Mouse (Mus musculus): Measurements from ENCODE around the gene Topbp1. TPM values are rescaled to one million over a fixed set of nuclear protein-coding genes. Genes with fewer than 3 reads are reported as not detected.

Gene Topbp1
- total and polyA plus RNA-seq, 3 experiments: 5.5 to 28.9 (median 23.2) TPM

DNA sequence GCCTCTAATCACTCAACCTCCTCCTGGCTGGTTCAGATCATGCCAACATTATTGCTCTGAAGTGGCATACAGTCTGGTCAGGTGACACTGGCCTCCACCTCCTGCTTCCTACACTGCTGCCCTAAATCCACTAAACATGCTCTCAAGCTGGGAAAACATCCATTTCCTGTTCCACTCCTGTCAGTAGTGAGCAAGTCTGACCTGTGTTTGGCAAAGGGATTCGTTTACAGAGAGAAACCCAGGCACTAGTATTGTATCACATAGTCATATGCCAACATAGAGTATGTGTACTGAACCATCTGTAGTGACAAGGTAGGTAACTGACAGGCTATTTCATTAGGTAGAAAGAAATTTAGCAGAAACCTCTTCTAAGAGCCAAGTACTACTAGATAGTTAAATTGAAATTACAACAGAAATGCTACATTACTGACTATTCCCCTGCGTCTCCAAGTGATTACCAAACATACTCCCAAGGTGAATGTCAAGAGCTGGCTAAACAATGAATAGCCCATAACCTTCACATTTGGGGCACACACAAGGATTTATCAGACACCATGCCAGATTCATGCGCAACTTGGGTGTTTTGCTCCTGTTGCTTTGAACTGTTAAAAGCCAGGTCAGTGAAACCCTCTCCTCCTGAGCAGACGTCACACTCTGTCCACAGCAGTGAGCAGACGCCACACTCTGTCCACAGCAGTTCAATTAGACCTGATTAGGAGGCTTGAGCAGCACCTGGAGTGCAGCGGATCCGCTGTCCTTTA, 48.7 kb downstream of the Topbp1 start:
- DNase-seq: peak; percentile 75

DNA sequence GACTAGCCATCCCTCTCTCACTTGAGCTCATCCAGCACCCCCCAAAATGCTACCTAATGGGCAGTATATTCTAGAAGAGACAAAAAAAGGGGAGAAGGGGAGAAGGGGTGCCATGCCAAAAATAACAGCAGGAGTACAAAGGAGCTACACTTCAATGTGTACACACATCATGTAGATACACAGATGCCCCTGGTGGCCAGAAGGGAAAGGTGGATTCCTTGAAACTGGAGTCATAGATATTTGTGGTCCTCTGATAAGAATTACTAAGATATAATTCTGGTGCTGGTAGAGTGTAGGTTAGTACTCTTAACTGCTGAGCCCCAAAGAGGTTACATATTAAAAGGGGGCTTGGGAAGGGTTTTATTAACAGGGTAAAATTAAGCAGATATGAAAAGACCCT, 52.9 kb downstream of the Topbp1 start:
- DNase-seq: no peak

DNA sequence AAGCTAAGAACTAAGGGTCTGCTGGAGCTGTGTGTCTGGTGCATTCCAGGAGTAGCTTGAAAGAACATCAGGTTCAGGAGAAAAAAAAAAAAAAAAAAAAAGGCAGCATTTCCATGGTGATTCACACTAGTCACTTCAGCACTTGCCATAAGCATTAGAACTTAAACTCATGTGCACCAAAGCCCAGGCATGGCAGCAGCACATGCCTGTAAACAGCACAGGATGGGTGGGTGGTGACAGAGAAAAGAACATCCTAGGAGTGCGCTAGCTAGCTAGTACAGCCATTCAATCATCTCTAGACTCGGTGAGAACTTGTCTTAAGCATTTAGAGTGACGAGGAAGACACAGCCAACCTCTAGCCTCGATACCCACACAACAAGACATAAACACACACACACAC, 53.5 kb downstream of the Topbp1 start:
- no peak for DNase-seq

DNA sequence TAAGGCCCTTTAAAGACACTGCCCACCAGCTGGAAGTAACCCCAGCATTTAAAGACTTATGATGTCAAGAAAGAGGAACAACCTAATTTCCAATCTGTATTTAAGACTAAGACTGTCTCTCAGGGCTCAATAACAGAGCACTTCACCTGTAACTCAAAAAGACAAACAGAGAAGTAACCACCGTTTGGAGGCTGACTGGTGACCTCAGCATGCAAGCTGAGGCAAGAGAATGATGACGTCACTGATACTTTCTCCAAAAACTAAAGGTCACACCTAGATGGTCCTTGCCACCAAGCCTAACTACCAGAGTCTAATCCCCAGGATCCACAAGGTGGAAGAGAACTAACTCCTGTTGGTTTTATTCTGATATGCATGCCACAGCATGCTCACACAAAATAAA, 55.6 kb downstream of the Topbp1 start:
- DNase-seq: no peak

DNA sequence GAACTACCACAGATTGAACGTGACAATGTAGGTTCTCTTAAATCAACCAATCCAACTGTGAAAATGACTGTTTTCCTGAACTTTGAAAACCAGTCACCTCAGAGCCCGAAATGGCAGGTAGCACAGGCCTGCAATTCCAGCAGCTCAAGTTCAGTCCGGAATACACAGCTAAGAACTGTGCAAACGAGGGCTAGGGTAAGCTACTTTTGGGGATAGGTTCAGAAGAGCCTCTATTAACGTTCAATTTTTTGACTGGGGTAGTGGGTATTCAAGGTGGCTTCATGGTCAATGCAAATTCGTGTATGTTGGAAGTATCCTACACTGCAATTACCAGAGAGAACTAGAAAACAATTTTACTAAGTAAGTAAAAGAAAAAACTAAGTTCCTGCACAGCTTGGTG, 58.1 kb downstream of the Topbp1 start:
- DNase-seq: no peak

DNA sequence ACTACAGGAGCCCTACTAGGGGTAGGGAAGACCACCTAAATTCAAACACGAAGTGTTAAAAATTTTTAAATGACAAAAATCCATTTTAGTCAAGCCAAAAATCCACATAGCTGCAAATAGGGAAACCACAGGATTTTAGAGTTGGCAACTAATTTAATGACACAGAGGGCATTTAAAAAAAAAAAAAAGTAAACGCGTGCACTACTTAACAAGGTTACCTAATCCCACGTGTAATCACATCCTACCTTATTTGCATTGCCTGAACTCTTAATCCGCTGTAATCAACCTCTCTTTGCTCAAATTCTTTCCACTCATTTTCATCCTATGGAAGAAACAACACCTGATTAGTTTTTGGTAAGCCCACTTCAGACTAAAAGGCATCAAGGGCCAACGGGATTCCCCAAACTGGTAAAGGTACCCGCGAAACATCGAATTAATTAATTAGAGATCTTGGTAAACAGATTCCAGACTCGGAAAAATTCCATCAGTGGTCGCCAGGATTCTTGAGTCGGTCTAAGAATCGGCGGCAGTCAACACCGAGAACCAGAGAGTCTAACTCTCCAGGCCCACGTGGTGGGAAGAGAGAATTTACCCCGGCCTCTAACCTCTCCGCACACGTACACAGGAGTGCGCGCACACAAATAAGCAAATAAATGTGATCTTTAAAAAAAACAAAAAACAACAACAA, 58.9 kb downstream of the Topbp1 start:
- peak; percentile 38 for DNase-seq

DNA sequence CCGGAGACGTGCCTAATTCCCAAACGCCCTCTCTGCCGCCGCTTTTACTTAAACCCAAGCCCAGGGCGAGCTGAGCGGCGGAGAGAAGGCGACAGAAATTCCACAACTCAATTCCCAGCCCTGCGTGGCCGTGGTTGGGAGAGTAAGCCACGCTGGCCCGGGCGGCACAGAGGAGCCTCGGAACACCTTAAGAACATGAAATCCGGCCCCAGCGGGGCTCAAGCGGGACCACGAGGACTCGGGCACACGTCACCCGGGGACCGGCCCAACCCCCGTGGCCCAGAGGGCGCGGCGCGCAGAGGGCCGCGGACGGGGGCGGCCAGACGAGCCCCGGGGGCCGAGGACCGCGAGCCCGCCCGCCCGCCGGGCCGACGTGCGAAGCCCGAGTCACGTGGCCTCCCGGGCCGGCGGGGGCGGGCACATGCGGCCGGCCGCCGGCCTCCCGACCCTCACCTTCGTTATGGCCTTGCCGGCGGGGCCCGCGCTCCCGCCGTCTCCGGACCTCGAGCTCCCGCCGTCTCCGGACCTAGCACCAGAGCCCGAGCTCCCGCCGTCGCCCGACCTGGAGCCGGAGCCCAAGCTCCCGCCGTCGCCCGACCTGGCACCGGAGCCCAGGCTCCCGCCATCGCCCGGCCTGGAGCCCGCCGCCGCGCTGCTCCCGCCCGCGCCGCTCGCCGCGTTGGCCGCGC, 59.7 kb downstream of the Topbp1 start:
- DNase-seq: peak; percentile 88

DNA sequence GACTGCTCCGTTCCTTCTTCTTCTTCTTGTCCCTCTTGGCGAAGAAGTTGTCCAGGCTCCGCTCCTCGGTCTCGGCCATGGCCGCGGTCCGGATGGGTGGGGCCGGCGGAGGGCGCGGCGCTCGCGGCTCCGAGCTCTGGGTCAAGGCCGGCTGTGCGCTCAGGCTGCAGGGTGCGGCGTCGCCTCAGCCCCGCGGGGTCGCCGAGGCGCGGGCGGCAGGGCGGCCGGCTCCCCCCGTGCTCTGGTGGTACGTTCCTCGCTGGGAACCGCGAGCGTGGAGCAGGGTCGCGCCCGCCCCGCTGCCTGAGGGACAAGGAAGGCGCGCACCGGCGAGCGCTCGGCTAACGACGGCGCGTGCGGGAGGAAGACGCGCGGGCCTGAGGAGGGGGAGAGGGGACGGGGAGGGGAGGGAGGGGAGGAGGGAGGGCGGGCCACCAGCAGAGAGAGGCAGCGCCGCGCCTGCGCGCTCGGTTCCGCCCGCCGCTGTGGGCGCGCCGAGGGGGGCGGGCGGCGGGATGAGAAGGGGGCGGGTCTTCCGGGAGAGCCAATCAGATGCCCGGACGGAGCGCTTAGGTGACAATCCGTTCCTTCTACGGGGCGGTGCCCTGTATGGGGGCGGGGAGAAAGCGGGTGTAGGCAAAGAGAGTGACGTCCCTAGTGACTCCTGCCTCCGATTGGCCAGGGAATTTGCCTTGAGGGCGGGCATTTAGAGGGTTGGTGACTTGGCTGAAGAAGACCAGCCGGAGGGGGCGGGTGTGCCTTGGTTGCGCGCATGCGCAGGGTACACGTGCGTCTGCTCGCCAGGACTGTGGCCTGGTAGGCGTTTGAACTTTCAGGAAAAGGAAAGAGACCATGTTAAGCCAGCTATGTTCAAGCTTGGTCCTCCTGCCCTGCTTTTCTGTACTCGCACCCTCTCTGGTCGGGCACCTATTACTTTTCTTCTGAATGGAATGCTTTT, 60.6 kb downstream of the Topbp1 start, which contains the start of gene Cdv3:
TSS of gene Cdv3 (minus strand) at position 551 of the 958 bp plus-strand sequence.
- peak; percentile 100 for DNase-seq

DNA sequence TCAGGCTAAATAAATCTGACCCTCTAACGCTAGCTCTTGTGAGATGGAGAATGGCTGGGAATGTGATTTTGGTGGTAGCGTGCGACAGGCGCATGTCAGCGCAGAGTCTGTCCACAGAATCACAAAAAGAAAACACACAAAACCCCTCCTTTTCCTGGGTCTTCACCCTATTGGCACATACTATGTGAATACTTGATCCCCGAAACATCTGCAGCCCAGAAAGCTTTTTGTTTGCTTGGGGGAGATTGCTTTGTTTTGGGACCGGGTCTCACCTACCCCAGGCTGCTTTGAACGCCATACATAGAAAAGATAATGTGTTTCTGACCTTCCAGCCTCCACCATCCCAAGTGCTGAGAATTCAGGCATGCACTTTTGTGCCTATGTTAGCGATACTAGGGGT, 61.3 kb downstream of the Topbp1 start:
- no peak for DNase-seq

DNA sequence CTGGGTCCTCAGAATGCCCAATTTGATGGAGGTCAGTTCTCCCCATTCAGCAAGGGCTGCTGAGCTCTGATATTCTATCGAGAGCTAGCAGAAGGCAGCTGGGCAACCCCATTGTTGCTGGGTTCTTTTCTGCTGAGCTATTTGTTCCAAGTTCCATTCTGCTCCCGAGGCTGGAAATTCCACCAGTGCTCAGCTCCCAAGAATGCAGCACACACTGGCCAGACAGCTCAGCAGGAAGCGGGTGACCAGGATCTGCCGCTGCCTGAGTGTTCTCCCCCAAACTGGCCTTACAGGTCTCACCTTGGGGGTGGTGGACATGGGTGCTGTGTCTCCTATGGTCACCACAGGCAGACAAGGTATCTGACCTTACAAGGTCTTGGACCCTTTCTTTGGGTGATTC, 64.9 kb downstream of the Topbp1 start:
- DNase-seq: no peak

DNA sequence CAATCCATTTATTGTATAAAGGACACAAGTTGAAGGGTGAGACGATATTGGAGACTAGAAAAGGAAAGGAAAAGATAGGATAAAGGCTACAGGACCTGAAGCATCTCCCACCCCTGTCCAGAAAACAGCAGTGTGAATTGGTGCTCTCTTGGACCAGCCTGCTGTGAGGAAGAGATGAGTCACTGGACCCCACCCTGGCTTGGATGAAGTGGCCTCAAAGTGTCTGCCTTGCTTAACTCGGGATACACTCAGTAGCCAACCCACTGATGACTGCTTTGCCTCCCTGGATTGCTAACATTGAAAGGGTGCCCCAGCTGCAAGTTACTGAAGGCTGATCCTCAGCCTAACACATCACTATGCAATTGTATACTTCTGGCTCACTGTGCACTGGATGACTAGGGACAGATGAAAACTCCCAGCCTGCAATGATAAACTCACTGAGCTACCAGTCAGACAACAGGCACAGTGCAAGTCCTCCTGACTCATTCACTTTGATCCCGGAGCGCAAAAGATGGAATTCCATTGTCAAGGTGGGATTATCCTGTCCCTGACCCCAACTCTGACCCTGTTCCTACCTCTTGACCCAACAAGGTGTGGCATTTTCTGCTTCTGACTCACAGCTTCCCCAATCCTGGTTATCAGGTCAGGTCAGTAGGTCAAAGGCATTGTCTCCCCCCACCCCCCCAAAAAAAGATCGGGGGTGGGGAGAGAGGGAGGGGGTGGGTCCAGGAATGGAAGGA, 67.4 kb downstream of the Topbp1 start:
- peak; percentile 62 for DNase-seq

DNA sequence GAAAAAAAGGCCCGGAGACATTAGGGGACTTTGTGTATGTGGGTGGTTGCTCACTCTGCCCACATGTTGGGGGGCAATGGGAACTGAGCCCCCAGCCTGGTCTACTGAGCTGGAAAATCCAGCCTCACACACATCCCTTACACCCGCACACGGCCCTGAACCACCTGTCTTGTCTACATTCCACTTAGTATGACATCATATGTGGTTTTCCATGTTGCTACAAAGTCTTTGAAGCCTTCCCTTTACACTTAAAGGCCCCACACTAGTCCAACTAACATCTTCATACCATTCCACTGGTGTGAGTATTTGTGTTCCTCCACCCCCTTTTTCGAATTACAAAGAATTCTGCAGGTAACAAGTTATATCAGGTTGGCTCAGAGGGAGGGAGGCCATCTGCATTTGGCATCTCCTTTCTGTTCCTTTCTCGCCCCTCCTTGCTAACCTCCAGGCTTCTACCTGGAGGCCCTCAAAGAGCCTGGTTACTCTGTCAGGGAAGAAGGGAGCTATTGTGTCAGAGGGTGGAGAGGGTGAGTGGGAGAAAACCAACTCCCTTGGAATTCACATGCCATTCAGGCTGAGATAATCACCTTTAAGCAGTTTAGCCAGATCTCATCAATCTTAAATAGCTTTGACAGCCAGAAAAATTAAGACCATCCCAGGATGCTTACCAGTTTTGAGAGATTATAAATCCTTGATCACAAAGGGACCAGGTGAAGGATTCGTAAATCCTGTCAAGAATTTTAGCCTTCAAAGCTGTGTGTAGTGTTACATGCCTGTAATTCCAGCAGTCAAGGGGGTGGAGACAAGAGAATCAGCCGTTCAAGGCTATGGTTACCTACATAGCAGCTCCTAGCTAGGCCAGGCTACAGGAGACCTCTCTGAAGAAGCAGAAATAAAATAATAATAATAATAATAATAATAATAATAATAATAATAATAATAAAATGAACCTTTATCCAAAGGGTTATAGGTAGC, 71.6 kb downstream of the Topbp1 start:
- DNase-seq: no peak

DNA sequence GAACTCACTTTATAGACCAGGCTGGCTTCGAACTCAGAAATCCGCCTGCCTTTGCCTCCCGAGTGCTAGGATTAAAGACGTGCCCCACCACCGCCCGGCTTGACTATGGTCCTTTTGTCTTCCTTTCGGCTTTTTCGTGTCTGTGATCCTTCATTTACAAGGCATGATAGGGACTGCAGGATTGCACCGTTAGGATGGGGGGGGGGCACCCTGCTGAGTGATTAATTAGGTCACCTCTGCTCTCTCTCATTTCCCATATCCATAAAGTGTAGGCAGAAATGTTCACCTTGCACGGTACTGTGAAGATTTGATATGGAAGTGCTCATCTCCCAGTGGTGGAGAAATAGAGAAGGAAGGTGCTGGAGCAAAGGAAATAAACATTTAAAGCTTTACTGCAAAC, 73.7 kb downstream of the Topbp1 start:
- no peak for DNase-seq

DNA sequence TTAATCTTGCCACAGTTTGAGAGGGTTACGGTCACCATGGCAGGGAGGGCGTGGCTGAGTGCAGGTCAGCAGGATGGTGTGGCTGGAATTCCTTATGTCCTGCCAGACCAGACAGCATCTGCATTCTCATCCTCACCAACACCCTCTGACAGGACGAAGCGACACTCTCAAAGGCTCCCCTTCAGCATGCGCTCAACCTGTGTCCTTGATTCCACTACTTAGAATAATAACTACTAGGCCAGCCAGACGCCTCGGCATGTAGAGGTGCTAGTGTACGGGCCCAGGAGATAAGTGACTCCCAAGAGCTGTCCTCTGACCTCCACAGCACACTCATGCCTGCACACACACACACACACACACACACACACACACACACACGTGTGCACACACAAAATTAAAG, 74.2 kb downstream of the Topbp1 start:
- DNase-seq: no peak

DNA sequence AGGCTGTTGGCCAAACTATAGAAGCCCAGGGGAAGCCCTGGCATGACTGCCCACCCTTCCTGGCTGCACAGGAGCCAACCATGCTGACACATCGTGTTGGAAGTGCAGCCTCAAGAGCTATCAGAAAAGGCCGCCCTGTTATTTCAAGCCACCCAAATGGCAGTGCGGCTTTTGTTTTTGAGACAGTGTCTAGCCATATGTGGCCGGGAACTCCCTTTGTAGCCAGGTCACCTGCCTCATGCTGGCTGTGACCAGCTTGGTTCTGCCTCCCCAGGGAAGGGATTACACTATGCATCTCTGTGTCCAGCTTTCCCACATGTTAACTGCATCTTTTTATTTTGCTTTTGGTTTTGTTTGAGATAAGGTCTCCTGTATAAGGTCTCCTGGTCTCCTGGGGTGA, 75.6 kb downstream of the Topbp1 start:
- no peak for DNase-seq

DNA sequence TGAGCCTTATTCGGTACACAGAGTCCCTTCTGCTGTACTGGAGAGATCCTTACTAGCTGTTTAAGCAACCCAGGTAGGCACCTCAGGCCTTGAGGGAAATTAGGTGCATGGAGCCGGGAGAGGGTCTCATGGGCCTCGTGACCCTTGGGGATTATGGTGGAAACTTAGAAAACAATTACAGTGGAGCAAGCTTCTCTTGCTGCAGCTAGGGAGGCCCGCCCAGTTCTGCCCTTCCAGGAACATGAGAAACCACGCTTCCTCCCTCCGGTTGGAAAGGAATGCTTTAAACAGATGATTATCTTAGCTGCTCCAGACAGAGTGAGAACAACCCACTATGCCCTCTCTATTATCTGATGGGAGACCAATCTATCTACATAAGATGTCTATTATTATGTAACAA, 78.0 kb downstream of the Topbp1 start:
- no peak for DNase-seq

DNA sequence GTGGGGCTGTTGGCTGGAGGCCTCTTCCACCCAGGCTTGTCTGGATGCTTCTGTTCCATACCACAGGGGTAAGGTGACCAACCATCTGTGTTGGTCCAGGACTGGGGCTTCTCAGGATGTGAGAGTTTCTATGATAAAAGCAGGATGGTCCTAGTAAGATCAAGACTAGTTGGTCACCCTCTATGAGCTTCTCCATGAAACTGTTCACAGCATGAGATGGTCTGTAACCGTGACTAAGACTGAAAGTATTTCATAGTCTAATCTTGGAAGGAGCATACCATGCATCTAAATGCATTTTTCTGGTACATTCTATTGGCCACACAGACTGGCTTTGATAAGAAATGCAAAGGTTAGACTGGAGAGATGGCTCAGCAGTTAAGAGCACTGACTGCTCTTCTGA, 78.6 kb downstream of the Topbp1 start:
- DNase-seq: no peak

DNA sequence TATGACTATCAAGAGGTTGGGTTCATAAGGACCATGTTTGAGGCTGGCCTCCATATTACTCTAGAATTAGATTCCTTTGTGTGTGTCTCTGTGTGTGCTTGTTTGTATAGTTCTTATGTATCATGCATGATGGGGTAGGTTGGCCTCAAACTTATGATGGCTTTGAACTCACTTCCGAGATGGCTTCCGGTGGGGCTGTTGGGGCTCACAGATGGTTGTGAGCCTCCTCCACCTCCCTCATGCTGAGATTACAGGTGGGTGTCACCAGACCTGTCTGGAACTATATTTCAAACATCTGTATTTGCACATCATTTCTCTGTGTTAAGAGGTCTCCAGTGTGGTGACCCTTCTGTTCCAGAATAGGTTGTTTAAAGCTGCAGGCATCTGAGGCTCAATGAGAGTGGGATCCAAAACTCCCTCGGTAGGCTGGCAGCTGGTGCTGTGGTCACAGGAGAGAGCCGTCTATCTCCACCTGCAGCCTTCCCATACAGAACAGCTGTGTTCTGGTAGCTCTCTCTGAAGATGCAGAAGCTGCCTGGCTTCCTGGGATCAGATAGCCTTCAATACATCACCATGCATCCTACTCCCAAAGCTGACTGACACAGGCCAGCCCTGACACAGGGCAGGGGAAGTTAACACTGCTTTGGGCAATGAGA, 79.3 kb downstream of the Topbp1 start:
- DNase-seq: no peak

DNA sequence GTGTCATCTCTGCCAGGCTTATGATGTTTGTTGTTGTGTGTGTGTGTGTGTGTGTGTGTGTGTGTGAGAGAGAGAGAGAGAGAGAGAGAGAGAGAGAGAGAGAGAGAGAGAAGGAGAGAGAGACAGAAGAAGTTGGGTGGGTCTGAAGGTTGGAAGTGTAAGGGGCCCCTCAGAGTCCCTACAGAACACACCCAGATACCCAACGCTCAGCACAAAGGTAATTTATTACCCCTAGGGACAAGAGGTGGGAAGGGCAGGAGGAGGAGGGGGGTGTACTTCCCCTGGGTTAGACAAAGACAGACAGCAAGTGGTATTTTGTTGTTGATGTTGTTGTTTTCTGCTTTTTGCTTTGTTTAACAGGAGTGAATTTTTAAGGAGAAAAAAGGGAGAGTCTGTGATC, 80.6 kb downstream of the Topbp1 start:
- no peak for DNase-seq
